Mouse (Mus musculus) cerebellum, postnatal 10 days (tissue): ENCODE measurements around the gene Dnaaf1.

Experiments
- DNase-seq, 2 experiments: peaks; one replicate each; pipeline ENCODE4 v3.0.0; 2021; ENCODE audit warnings: mixed read lengths in 2 of 2

Dnaaf1 gene

DNA sequence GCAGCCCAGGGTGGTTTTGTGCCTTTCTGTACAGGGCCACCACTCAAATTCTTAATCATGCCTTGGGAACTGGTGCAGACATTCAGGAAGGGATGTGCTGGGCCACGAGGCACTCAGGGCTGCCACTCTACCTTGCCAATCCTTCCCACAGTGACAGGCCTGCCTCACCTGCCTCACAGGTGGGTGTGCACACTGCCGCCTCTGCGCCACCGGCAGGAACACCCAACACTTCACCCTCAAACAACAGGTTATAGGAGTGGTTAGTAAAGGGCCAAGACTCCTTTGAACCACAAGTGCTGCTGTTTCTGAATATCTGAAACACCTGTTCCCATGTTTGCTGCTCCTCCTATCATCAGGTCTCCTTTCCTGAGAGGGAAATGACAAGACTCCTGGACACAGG, 2.6 kb upstream of the Dnaaf1 start:
- no peak for DNase-seq

GRCm38 (mm10) chr8:119575366-119575726, 311 bp downstream of the Dnaaf1 start:
- DNase-seq, result no peak

- no peak for DNase-seq
Measured at GRCm38 (mm10) chr8:119579096-119579495, 4.1 kb downstream of the Dnaaf1 start.

GRCm38 (mm10) chr8:119580441-119581161, 5.6 kb downstream of the Dnaaf1 start:
- DNase-seq, result no peak

GRCm38 (mm10) chr8:119585901-119586300, 10.9 kb downstream of the Dnaaf1 start:
- no peak for DNase-seq

DNA sequence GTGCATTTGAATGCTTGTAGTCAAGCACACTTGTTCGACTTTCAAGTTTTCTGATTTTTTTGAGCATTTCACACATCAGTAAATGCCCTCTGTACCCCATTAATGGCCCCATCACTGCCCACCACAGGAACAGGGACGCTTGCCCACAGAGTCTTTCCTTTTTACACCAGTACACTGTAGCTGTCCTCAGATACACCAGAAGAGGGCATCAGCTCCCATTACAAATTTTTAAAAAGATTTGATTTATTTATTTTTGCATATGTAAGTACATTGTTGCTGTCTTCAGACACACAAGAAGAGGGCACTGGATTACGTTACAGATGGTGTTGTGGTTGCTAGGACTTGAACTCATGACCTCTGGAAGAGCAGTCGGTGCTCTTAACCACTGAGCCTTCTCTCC, 13.3 kb downstream of the Dnaaf1 start:
- DNase-seq, result no peak

DNA sequence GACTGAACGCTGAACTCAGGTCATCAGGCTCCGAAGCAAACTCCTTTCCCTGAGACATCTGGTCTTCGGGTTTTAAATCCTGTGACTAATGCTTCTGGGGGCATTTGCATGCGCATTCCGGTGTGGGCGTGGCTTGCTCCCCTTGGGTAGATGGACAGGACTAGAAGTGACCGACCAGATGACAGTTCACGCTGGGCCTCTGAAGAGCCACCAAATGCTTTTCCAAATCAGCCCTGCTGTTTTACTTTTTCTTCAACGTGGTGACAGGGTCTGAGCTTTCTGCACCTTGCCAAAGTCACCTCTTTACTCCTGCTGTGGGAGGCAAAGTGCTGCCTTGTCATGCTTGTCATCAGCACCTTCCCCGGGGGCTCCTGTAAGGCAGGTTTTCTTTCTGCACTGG, 13.8 kb downstream of the Dnaaf1 start:
- DNase-seq, result no peak

DNA sequence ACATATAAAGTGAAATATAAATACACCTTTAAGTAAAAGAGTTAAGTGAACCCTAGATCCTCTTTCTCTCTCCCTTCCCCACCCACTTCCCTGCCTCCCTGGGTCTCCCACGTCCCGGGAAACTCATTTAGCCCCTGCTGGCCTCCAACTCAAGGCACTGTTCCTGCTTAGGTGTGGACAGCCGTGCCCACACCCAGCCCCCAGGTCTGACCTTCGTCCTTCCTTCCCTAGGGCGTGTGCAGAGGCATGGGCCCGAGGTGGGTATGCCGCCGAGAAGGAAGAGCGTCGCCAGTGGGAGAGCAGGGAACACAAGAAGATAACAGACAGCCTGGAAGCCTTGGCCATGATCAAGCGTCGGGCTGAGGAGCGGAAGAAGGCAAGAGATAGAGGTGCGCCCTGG, 15.3 kb downstream of the Dnaaf1 start:
- no peak for DNase-seq

GRCm38 (mm10) chr8:119591456-119591855, 16.4 kb downstream of the Dnaaf1 start:
- DNase-seq, result no peak

- no peak for DNase-seq
Measured at GRCm38 (mm10) chr8:119603771-119604170, 28.7 kb downstream of the Dnaaf1 start.

DNA sequence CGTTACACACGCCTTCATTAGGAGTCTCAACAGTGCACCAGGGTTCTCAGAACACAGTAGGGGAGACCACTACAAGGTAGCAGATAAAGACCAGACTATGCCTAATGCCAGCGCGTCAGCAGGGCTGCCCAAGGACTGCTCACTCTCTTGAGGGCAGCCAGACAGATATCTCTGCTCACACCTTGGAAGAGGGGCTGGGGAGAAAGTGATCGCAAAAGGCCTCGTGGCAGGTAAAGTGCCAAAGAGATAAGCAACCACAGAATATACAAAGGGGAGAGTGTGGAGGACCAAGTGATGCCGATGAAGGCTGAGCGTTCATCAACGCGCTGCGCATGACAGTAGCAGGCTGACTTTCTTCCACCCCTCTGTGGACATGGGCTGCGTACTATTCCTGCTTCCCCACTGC, 29.4 kb downstream of the Dnaaf1 start:
- DNase-seq, result no peak

- peak; percentile 98 to 99 for DNase-seq
Measured at GRCm38 (mm10) chr8:119604996-119605395, 30.0 kb downstream of the Dnaaf1 start, which contains the start of gene Taf1c. Gene Taf1c, minus strand, starts transcription at chr8:119605222.

- DNase-seq, result no peak
Measured at GRCm38 (mm10) chr8:119606224-119606623, 31.2 kb downstream of the Dnaaf1 start.

GRCm38 (mm10) chr8:119612471-119612870, 37.4 kb downstream of the Dnaaf1 start, which contains the start of gene Adad2:
Gene Adad2, plus strand, starts transcription at chr8:119612747.
- DNase-seq, result no peak

DNA sequence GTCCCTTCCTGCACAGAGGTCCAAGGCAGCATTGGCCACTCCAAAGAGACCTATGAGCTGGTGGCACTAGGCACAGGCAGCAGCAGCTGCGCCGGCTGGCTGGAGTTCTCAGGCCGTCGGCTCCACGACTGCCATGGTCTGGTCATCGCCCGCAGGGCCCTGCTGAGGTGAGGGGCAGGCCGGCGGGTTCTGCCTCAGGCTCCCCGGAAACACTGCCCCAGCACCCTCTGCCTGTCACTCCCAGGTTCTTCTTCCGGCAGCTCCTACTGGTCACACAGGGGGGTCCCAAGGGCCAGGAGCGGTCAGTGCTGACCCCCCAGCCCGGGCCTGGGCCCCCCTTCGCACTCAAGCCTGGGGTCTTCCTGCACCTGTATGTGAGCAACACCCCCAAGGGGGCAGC, 40.1 kb downstream of the Dnaaf1 start:
- DNase-seq, result no peak

GRCm38 (mm10) chr8:119616358-119616757, 41.3 kb downstream of the Dnaaf1 start:
- DNase-seq, result no peak

- no peak for DNase-seq
Measured at GRCm38 (mm10) chr8:119616811-119617210, 41.8 kb downstream of the Dnaaf1 start.

- no peak for DNase-seq
Measured at GRCm38 (mm10) chr8:119617586-119617985, 42.6 kb downstream of the Dnaaf1 start.

GRCm38 (mm10) chr8:119618887-119619286, 43.9 kb downstream of the Dnaaf1 start:
- no peak for DNase-seq

GRCm38 (mm10) chr8:119620116-119620840, 45.2 kb downstream of the Dnaaf1 start:
- DNase-seq, result no peak

GRCm38 (mm10) chr8:119620848-119621465, 45.9 kb downstream of the Dnaaf1 start:
- no peak for DNase-seq

GRCm38 (mm10) chr8:119622555-119622954, 47.5 kb downstream of the Dnaaf1 start:
- DNase-seq, result no peak

DNA sequence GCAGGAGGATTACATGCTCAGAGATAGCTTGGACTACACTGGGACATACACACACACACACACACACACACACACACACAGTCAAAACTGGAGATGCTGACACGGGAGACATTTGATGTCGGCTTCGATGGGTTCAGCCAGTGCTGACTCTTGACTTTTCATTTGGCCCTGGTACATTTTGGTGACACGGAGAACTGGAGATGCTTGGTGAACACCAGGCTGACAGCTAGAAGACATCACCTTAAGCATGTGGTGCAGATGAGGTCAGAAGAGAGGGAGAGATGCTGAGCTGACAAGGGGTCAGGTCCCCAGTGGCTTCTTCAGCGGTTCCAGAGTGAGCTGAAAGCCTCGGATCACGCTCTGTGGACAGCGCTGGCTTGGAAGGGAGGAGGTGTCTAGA, 48.0 kb downstream of the Dnaaf1 start:
- DNase-seq, result no peak

DNA sequence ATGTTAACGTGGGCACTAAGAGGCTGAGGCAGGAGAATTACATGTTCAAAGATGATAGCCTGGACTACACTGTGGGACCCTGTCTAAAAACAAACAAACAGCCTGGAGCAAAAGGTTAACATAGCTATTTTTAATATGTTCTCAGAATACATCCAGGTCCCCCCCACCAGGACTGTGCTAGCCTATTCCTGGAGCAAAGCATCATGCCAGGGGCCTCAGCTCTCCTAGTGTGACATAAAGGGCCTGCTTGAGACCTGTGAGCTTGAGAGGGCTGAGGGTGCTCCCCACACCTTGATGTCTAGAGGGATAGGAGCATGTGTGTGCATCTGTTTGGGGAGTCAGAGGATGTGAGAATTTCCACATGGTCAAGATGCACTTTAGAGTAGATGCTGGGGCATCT, 48.7 kb downstream of the Dnaaf1 start:
- DNase-seq, result no peak
